Mouse (Mus musculus): ENCODE results near the gene Traf3. TPM values are rescaled to one million over a fixed set of nuclear protein-coding genes. Genes with fewer than 3 reads are reported as not detected.

Traf3 gene
- polyA plus RNA-seq, 2 experiments, result 2.7 to 2.8 TPM

- Histone ChIP-seq H3K27me3 (ENCODE audit: control insufficient read depth, insufficient read depth, low read length) (no peaks in the 10 kb centered on the region), H3K36me3 (replicated peaks; ENCODE audit: control insufficient read depth, insufficient read depth, low read depth) (no peaks in the 10 kb centered on the region), H3K9ac (replicated peaks) (no peak overlapping the region), H3K27ac (no peak overlapping the region), H3K4me1 (replicated peaks; ENCODE audit: control insufficient read depth in 2 of 2, insufficient read depth in 2 of 2, low read length in 1 of 2) (peaks cover 0 to 4% of the 10 kb centered on the region in 2 experiments; a peak in 3 of 4 replicates), H3K4me2 (ENCODE audit: low read depth) (no peak overlapping the region), H3K4me3 (ENCODE audit: insufficient read depth in 1 of 2, low read depth in 2 of 2, low read length in 2 of 2) (no peak overlapping the region), H3K9me3 (ENCODE audit: control insufficient read depth, low read length) (no peaks in the 10 kb centered on the region)
- no peak for TF ChIP-seq EP300 (IDR thresholded peaks at IDR 0.05; ENCODE audit: low read depth)
- no peak for TF ChIP-seq CTCF (IDR thresholded peaks at IDR 0.05; ENCODE audit: low read depth)
- WGBS (ENCODE audit: insufficient replicate concordance), result 82% methylated on average over 16 of the region's 16 CpGs
- DNase-seq (ENCODE audit: low read depth in 3 of 3, low spot score in 3 of 3), result no peak
- no peak for ATAC-seq (ENCODE audit: insufficient read depth)
Observed at GRCm38 (mm10) chr12:111237611-111238188, 71.5 kb downstream of the Traf3 start.

GRCm38 (mm10) chr12:111238345-111238744, 72.2 kb downstream of the Traf3 start:
- Histone ChIP-seq H3K9ac (replicated peaks) (no peak overlapping the region), H3K27me3 (ENCODE audit: control insufficient read depth, insufficient read depth, low read length) (no peaks in the 10 kb centered on the region), H3K9me3 (ENCODE audit: control insufficient read depth, low read length) (no peaks in the 10 kb centered on the region), H3K4me3 (ENCODE audit: insufficient read depth in 1 of 2, low read depth in 2 of 2, low read length in 2 of 2) (no peak overlapping the region), H3K4me1 (replicated peaks; ENCODE audit: control insufficient read depth in 2 of 2, insufficient read depth in 2 of 2, low read length in 1 of 2) (peaks cover 0 to 4% of the 10 kb centered on the region in 2 experiments; a peak in 3 of 4 replicates), H3K36me3 (replicated peaks; ENCODE audit: control insufficient read depth, insufficient read depth, low read depth) (no peaks in the 10 kb centered on the region), H3K27ac (no peak overlapping the region), H3K4me2 (ENCODE audit: low read depth) (no peak overlapping the region)
- 83% methylated on average over 5 of the region's 5 CpGs for WGBS (ENCODE audit: insufficient replicate concordance)
- DNase-seq (ENCODE audit: low read depth in 3 of 3, low spot score in 3 of 3) (no peak), ATAC-seq (ENCODE audit: insufficient read depth) (no peak)
- no peak for TF ChIP-seq CTCF (IDR thresholded peaks at IDR 0.05; ENCODE audit: low read depth)
- TF ChIP-seq EP300 (IDR thresholded peaks at IDR 0.05; ENCODE audit: low read depth), result no peak

GRCm38 (mm10) chr12:111238778-111239177, 72.6 kb downstream of the Traf3 start:
- ATAC-seq (ENCODE audit: insufficient read depth) (no peak), DNase-seq (ENCODE audit: low read depth in 3 of 3, low spot score in 3 of 3) (no peak)
- Histone ChIP-seq H3K4me2 (ENCODE audit: low read depth) (no peak overlapping the region), H3K4me1 (replicated peaks; ENCODE audit: control insufficient read depth in 2 of 2, insufficient read depth in 2 of 2, low read length in 1 of 2) (peaks cover 0 to 2% of the 10 kb centered on the region in 2 experiments; a peak in 3 of 4 replicates), H3K27ac (no peak overlapping the region), H3K4me3 (ENCODE audit: insufficient read depth in 1 of 2, low read depth in 2 of 2, low read length in 2 of 2) (no peak overlapping the region), H3K9me3 (ENCODE audit: control insufficient read depth, low read length) (no peaks in the 10 kb centered on the region), H3K27me3 (ENCODE audit: control insufficient read depth, insufficient read depth, low read length) (no peaks in the 10 kb centered on the region), H3K9ac (replicated peaks) (no peak overlapping the region), H3K36me3 (replicated peaks; ENCODE audit: control insufficient read depth, insufficient read depth, low read depth) (no peaks in the 10 kb centered on the region)
- 65% methylated on average over 4 of the region's 4 CpGs for WGBS (ENCODE audit: insufficient replicate concordance)
- TF ChIP-seq CTCF (IDR thresholded peaks at IDR 0.05; ENCODE audit: low read depth) (no peak), EP300 (IDR thresholded peaks at IDR 0.05; ENCODE audit: low read depth) (no peak)

GRCm38 (mm10) chr12:111239930-111240329, 73.8 kb downstream of the Traf3 start:
- no peak overlapping the region for H3K27ac ChIP-seq
- H3K36me3 ChIP-seq (replicated peaks; ENCODE audit: control insufficient read depth, insufficient read depth, low read depth), result no peaks in the 10 kb centered on the region
- no peak overlapping the region for H3K4me3 ChIP-seq (ENCODE audit: insufficient read depth in 1 of 2, low read depth in 2 of 2, low read length in 2 of 2)
- TF ChIP-seq EP300 (IDR thresholded peaks at IDR 0.05; ENCODE audit: low read depth) (no peak), CTCF (IDR thresholded peaks at IDR 0.05; ENCODE audit: low read depth) (no peak)
- no peak overlapping the region for H3K4me2 ChIP-seq (ENCODE audit: low read depth)
- no peak overlapping the region for H3K9ac ChIP-seq (replicated peaks)
- ATAC-seq (ENCODE audit: insufficient read depth) (no peak), DNase-seq (ENCODE audit: low read depth in 3 of 3, low spot score in 3 of 3) (no peak)
- H3K27me3 ChIP-seq (ENCODE audit: control insufficient read depth, insufficient read depth, low read length), result no peaks in the 10 kb centered on the region
- WGBS (ENCODE audit: insufficient replicate concordance), result 72% methylated on average over 10 of the region's 10 CpGs
- no peaks in the 10 kb centered on the region for H3K4me1 ChIP-seq (replicated peaks; ENCODE audit: control insufficient read depth in 2 of 2, insufficient read depth in 2 of 2, low read length in 1 of 2)
- H3K9me3 ChIP-seq (ENCODE audit: control insufficient read depth, low read length), result no peaks in the 10 kb centered on the region

- Histone ChIP-seq H3K27me3 (ENCODE audit: control insufficient read depth, insufficient read depth, low read length) (no peaks in the 10 kb centered on the region), H3K9ac (replicated peaks) (no peak overlapping the region), H3K4me2 (ENCODE audit: low read depth) (no peak overlapping the region), H3K36me3 (replicated peaks; ENCODE audit: control insufficient read depth, insufficient read depth, low read depth) (no peaks in the 10 kb centered on the region), H3K9me3 (ENCODE audit: control insufficient read depth, low read length) (no peaks in the 10 kb centered on the region), H3K27ac (no peak overlapping the region), H3K4me3 (ENCODE audit: insufficient read depth in 1 of 2, low read depth in 2 of 2, low read length in 2 of 2) (no peak overlapping the region), H3K4me1 (replicated peaks; ENCODE audit: control insufficient read depth in 2 of 2, insufficient read depth in 2 of 2, low read length in 1 of 2) (peaks cover 7 to 10% of the 10 kb centered on the region in 2 experiments)
- 88% methylated on average over 6 of the region's 6 CpGs for WGBS (ENCODE audit: insufficient replicate concordance)
- DNase-seq (ENCODE audit: low read depth in 3 of 3, low spot score in 3 of 3), result no peak
- TF ChIP-seq CTCF (IDR thresholded peaks at IDR 0.05; ENCODE audit: low read depth), result no peak
- no peak for TF ChIP-seq EP300 (IDR thresholded peaks at IDR 0.05; ENCODE audit: low read depth)
- no peak for ATAC-seq (ENCODE audit: insufficient read depth)
Observed at GRCm38 (mm10) chr12:111241916-111242315, 75.7 kb downstream of the Traf3 start.

All from liver, embryonic 14.5 days (tissue).